Mouse (Mus musculus) embryonic stem cell, embryonic (primary cell): ENCODE measurements around the gene Pth1r.

ENCODE experiments used
- CTCF ChIA-PET, 4 experiments: fragments of 300-600 bp in 2 of 4; fragments of 350-600 bp in 2 of 4; sonication (Branson Sonifier 250); formaldehyde crosslinking; loops; one replicate each; lab custom pipeline; 2022; ENCODE audit warnings: inconsistent platforms in 2 of 4; lab: Charles Lee
- POLR2A ChIA-PET, 4 experiments: fragments of 300-600 bp in 2 of 4; fragments of 350-600 bp in 2 of 4; sonication (Branson Sonifier 250); formaldehyde crosslinking; loops; one replicate each; lab custom pipeline; 2022; ENCODE audit warnings: antibody characterized with exemption in 4 of 4, inconsistent platforms in 1 of 4; lab: Charles Lee

The Pth1r gene

DNA sequence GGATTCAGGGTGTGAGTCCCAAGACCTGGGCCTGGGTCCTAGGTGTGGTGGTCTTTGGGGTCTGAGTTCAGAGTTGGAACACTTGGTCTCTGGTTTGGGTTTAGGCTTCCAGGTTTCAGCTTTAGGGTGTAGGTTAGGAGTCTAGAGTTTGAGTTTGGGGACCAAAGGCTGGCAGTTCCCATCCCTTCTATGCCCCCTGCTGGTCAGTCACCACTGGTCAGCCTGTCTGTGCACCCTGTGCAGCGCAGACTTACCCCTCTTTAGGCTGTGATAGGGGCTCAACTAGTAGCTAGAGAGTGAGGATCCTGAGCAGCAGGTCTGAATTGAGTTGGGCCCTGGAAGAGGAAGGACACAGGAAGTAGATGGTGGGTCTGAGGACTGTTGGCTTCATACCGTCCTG, 12.3 kb upstream of the Pth1r start:
- POLR2A ChIA-PET: interaction anchor here in 2 of 4 experiments (0.5 to 1.7 kb wide), 7 partner anchors 10 to 105 kb away, joined by 3 to 7 read pairs (median 4); partner anchors contain the start of gene Pth1r (in 1 of the 2)
- CTCF ChIA-PET: interaction anchor here (0.5 to 3.1 kb wide), 16 partner anchors 9 to 341 kb away, joined by 3 to 14 read pairs (median 3); partner anchors contain the start of gene Pth1r (in 1 of the 4)

DNA sequence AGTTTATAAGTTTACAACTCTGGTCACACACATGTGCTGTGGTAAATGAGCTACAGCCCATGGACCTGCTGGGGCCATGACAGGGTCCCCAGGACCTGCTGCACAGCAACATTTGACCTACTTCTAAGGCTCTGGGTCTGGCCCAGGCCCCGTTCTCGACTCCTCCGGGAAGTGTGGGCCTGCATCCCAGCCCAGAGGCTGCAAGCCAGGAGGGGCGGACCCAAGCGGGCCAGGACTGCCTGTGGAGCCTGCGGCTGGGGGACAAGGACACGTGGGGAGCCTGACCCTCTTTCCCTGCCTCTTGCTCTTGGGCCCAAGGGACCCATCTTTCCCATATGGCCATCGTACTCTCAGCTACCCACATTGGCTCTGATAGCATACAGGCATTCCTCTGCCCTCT, 11.7 kb upstream of the Pth1r start:
- POLR2A ChIA-PET: interaction anchor here in 2 of 4 experiments (0.7 to 1.7 kb wide), 5 partner anchors 9 to 104 kb away, joined by 3 to 7 read pairs (median 3); partner anchors contain the start of gene Pth1r (in 1 of the 2)
- CTCF ChIA-PET: interaction anchor here (0.8 to 3.1 kb wide), 9 partner anchors 12 to 164 kb away, joined by 3 to 14 read pairs (median 4); partner anchors contain the start of gene Pth1r (in 1 of the 4)

DNA sequence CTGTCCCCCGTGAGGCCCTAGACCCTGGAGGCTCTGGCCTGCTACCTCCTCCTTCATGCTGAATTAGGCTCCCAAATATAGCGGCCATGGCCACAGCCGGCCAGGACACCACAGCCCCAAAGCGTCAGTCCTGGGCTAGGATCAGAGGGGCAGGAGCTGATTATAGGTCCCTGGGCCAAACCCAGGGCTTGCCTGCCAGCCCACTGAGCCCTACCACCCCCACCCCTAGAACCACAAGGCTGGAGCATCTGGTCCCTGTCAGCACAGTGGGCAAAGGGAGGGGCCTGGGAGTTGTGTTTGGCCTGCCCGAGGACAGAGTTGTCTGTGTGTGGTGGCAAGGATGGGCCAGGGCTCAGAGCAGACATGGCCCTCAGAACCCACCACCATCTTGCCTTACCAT, 10.9 kb upstream of the Pth1r start:
- ChIA-PET CTCF (interaction anchor here in 2 of 4 experiments (0.8 to 1.1 kb wide), 2 partner anchors 30 to 165 kb away, joined by 3 to 4 read pairs; no protein-coding TSS in a partner anchor), POLR2A (interaction anchor here in 1 of 4 experiments (1.4 kb wide), 1 partner anchor 9 kb away, joined by 4 read pairs; no protein-coding TSS in a partner anchor)

DNA sequence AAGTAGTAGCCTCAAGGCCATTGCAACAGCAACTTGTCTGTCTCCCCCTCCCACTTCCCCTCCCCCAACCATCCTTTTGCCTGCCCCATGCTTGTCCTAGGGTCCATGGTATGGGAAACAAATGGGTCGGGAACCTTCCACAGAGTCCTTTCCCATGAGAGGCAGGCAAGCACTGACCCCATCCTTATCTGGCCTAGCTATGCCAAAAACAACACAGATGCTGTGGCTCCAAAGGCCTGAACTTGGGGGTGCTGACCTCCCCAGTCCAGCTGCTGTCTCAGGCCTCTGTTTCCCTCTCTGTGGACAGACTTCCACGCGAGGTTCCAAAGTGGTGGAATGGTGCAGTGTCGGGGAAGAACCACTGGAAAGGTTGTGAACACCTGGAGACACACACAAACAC, 6.8 kb upstream of the Pth1r start:
- ChIA-PET POLR2A (interaction anchor here in 3 of 4 experiments (0.6 to 1.3 kb wide), 3 partner anchors 10 to 339 kb away, joined by 3 to 6 read pairs (median 4); no protein-coding TSS in a partner anchor), CTCF (interaction anchor here in 3 of 4 experiments (0.6 to 2.0 kb wide), 3 partner anchors 10 to 728 kb away, joined by 4 to 7 read pairs (median 4); no protein-coding TSS in a partner anchor)

DNA sequence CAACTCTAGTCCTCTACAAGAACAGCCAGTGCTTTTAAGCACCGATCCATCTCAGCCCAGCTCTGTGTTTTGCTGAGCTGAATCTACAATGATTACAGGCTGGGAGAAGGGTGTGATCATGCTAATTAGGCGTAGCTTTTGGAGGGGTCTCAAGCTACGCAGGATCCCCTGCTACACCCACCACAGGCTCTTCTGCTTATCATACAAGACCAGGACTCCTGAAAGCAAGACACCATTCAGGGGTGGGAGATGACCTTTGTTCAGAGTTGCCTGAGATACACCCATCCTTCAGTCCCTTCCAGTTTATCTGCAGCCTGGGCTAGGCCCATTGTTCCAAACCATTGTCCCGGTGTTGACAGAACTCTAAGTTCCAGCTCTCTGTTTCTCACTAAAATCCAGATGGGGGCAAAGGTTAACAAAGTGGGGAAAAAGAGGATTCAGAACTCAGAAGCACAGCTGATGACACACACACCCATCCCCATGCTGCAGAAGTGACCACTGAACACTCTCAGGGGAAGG, 6.0 kb upstream of the Pth1r start:
- ChIA-PET POLR2A (interaction anchor here in 3 of 4 experiments (0.6 to 1.3 kb wide), 3 partner anchors 9 to 338 kb away, joined by 3 to 6 read pairs (median 4); no protein-coding TSS in a partner anchor), CTCF (interaction anchor here in 2 of 4 experiments (1.5 to 2.0 kb wide), 2 partner anchors 9 to 341 kb away, joined by 4 read pairs; no protein-coding TSS in a partner anchor)

DNA sequence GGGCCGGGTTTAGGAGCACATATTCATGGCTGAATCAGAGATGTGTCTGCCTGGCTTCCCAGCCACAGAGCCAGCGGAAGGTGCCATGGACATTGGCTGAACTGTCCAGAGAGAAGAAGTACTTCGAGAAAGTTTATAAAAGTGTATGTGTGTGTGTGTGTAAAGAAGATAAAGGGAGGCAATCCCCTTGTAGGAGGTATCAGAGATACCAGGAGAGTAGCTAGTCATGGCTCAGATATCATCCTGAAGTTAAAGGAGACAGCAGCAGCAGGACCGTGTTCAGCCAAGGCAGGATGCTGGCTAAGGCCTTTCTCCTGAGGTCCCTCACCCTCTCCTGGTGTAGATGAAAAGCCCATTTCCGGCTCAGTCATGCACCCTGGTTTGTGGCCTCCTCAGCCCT, 4.5 kb upstream of the Pth1r start:
- ChIA-PET CTCF (interaction anchor here in 1 of 4 experiments (0.6 kb wide), 1 partner anchor 90 kb away, joined by 5 read pairs; no protein-coding TSS in a partner anchor), POLR2A (interaction anchor here in 2 of 4 experiments (1.0 to 1.3 kb wide), 3 partner anchors 9 to 19 kb away, joined by 3 to 4 read pairs (median 3); no protein-coding TSS in a partner anchor)

DNA sequence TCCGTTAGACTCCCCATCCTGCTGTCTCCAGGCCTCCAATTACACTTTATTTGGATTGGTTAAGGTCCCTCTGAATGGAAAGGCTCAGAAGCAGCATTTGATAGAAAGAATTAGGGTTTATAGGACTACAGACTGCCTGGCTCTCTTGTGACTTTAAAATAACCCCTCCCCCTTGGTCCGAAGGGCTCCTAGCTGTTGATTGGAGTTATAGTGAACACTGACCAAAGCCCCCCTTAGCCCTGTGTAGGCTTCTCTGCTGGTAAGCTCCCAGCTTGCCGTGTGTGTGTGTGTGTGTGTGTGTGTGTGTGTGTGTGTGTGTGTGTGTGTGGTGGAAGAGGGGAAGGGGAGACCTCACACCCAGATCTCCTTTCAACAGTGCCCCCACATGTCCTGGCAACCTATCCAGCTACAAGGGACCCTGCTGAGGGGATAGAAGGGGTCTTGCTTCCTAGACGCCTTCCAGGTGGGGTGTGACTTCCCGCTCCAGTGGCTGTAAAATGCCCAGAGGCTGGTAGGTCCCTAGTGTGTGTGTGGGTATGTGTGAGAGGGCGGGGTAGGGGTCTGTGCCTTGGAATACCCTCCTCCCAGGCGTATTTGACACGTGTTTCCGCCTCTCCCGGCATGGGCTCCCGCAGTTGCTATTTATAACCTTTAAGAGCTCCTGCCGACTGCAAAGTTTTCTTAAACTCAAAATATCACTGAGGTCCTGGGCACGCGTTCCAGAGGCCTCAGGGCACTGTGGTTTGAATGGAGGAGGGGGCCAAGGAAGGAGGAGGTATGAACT, 3.7 kb upstream of the Pth1r start:
- POLR2A ChIA-PET: interaction anchor here in 2 of 4 experiments (0.6 to 1.3 kb wide), 5 partner anchors 8 to 90 kb away, joined by 3 to 4 read pairs (median 3); no protein-coding TSS in a partner anchor
- CTCF ChIA-PET: interaction anchor here in 2 of 4 experiments (0.6 to 0.7 kb wide), 2 partner anchors 29 to 31 kb away, joined by 3 to 4 read pairs; no protein-coding TSS in a partner anchor

DNA sequence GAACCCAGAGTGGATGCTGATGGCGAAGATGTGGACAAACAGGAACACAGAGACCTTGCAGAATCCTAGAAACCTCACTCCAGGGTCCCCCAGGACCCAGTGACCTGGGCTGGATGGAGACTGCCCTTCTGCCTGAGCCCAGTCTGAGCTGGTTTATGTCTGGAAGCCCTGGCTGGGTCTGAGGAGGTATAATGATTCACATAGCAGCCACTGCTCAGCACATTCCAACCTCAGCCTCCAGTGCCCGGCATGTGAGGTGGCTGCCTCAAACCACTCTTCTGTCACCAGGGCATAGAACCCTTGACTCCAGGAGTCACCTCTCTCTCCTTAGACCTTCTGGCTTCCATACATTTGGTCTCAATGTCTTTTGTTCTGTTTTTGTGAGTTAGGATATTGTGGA, 1.5 kb upstream of the Pth1r start:
- POLR2A ChIA-PET: interaction anchor here in 1 of 4 experiments (1.6 kb wide), 1 partner anchor 10 kb away, joined by 4 read pairs; no protein-coding TSS in a partner anchor
- CTCF ChIA-PET: interaction anchor here in 2 of 4 experiments (0.6 to 1.9 kb wide), 3 partner anchors 9 to 33 kb away, joined by 3 to 5 read pairs (median 3); no protein-coding TSS in a partner anchor

DNA sequence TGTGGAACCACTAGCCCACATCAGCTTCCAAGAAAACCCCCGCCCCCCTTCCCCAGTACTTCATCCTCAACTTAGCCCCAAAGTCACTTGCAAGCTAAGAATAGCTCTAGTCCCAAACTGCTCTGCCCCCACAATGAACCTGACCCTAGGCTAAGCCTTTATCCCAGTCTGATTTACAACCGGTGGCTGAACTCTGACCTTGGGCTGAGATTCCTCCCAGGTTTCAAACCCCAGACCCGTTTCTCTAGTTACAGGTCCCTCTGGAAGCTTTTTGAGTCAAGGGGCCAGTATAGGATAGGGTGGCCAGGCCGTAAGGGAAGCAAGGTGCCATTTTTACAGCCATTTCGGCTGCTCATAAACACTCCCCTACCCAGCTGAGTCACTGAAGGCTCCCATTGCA, 707 bp downstream of the Pth1r start:
- ChIA-PET POLR2A (interaction anchor here in 3 of 4 experiments (0.5 to 1.9 kb wide), 9 partner anchors 10 to 396 kb away, joined by 3 to 7 read pairs (median 4); no protein-coding TSS in a partner anchor), CTCF (interaction anchor here in 3 of 4 experiments (0.7 to 1.9 kb wide), 6 partner anchors 9 to 413 kb away, joined by 3 to 6 read pairs (median 4); partner anchors contain the start of gene Scap (in 1 of the 3))

DNA sequence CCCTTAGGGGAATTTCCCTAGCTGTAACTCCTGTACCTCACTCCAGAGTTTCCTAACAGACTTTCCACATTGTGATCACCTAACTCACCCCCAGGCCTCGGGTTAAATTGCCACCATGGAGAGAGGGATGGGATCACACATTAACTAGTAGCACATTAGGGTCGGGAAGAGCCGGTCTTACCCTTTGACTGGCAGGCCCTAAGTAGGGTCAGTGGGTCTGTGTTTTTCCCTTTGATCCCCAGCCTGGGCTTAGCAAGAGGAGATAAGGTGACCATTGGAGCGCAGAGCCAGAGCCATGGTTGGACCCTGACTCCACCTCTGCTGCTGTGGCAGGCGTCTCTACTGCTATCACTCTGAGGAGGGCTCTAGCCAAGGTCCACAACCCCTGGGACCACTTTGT, 1.2 kb downstream of the Pth1r start:
- CTCF ChIA-PET: interaction anchor here in 3 of 4 experiments (0.8 to 1.9 kb wide), 6 partner anchors 14 to 413 kb away, joined by 3 to 6 read pairs (median 4); partner anchors contain the start of gene Scap (in 1 of the 3)
- POLR2A ChIA-PET: interaction anchor here in 3 of 4 experiments (0.5 to 1.9 kb wide), 7 partner anchors 10 to 396 kb away, joined by 3 to 6 read pairs (median 4); no protein-coding TSS in a partner anchor

DNA sequence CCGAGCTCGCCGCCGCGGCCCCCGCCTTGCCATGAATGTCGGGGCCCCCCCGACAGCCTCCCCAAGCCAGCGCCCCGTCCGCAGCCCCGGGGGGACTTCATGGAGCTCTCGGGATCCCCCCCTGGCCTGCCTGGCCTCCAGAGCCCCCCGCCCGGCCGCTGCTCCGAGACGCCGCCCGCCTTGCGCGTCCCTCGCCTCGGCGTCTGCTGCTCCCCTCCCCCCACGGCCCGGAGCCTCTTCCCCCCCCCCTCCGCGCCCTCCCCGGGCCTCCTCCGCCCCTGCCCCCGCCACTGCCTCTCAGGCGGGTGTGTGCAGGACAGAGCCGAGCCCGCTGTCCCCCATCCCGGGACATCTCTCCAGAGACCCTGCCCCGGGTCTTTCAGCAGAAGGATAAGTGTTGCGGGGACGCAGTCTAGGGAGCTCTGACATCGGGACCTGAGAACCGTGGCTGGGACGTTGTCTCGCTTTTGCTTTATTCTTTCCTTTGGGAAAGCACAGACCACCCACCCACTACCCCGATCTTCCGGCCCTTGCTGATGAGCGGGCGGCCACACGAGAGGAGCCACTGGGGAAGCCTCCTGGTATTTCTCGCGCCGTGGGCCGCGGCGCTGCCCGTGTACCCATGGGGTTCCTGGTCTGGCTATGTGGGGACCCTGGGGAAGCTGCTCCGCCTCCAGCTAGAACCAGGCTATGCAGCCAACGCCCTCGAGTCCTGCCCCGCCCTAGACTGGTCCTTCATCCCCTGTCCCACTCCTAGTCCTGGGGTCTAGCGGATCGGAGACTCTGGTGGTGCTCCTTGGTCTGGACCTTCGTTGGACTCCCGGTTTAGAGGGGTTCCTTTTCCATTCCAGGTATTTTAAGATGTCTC, 3.3 kb downstream of the Pth1r start:
- ChIA-PET POLR2A (interaction anchor here in 2 of 4 experiments (0.6 to 2.8 kb wide), 19 partner anchors 10 to 336 kb away, joined by 3 to 18 read pairs (median 4); partner anchors contain the start of genes Ptpn23 (in 1 of the 2) and Tmie (in 1 of the 2)), CTCF (interaction anchor here in 3 of 4 experiments (0.5 to 1.8 kb wide), 7 partner anchors 10 to 294 kb away, joined by 3 to 8 read pairs (median 4); no protein-coding TSS in a partner anchor)

DNA sequence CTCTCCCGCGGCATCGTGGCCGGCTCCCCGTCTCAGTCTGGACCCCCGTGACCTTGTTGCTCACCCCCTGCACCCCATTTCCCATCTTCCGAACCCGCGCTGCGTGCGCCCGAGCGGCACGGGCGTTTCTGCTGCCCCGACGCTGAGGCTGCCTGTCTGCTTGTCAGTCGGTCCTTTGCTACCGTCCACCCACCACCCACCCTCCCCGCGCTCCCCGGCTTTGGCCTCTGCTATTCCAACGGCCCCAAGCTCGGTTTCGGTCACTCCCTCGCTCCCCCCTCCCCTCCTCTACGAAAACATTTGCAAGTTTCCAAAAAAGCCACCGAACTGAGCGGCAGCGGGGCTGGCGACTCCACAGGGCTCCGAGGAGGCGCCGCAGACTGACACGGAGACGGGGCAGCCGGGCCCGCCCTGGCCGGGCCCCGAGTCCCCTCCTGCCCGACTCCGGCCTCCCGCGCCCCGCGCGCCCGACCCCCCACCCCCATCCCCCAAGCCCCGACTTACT, 3.9 kb downstream of the Pth1r start:
- CTCF ChIA-PET: interaction anchor here in 3 of 4 experiments (0.5 to 1.7 kb wide), 6 partner anchors 10 to 294 kb away, joined by 3 to 8 read pairs (median 5); no protein-coding TSS in a partner anchor
- POLR2A ChIA-PET: interaction anchor here in 2 of 4 experiments (0.6 to 2.8 kb wide), 14 partner anchors 8 to 252 kb away, joined by 3 to 18 read pairs (median 4); partner anchors contain the start of gene Tmie (in 1 of the 2)

DNA sequence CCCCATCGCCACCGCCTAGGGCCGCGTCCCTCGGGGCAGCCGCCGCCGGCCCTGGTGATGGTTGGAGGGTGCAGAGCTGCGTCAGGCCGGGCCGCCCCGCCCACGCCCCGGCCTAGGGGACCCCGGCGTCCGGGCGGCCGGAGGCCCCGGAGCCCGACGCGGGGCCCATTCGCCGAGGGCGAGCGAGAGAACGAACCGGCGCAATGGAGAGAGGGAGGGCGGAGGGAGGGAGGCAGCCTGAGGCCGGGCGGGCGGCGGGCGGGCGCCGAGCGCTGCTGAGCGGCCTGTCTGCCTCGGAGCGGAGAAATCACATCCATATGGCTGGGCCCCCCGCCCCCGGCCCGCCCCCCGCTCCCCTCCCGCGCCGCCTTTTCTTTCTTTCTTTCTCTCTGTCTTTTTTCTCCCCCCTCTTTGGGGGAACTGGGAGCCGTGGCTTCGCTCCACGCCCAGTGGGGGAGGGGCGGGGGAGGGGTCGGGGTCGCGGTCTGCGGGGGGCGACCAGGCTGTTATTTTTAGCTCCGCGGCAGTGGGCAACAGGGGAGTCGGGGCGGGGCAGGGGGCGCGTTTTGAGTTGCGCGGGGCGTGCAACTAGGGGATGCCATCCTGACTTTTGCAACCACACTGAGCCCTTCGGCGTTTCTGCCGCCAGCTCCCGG, 4.5 kb downstream of the Pth1r start:
- POLR2A ChIA-PET: interaction anchor here in 3 of 4 experiments (0.6 to 2.8 kb wide), 8 partner anchors 8 to 117 kb away, joined by 3 to 18 read pairs (median 4); no protein-coding TSS in a partner anchor

DNA sequence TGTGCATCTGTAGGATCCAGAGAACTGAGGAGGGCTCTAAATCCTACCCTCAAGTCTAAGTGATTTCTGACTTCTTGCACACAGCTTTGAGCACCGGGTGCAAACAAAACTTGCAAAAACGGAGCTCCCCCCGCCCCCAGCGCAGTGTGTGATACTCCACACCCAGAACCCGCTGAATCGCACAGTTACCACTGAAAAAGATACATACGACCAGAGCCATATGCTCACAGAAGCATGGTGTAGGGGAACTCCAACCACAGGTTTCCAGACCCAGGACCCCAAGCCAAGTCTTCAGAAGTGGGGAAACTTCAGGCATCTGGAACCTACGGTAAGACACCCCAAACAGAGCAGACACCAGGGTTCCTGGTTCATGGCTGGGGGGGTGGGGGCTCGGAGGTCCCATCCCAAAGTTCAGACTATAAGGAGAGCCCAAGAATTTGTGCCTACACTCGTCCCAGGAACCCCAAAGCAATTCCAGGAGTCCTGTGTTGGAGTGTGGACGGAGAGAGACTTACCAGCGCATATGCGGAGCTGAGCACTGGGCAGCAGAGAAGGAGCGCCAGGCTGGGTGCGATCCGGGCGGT, 5.1 kb downstream of the Pth1r start, which contains the start of gene Myl3:
TSS of gene Myl3 (plus strand) at position 151 of the 584 bp plus-strand sequence.
- ChIA-PET POLR2A (interaction anchor here in 3 of 4 experiments (0.6 to 2.8 kb wide), 7 partner anchors 9 to 55 kb away, joined by 3 to 18 read pairs (median 4); no protein-coding TSS in a partner anchor), CTCF (interaction anchor here in 3 of 4 experiments (1.1 to 1.7 kb wide), 5 partner anchors 9 to 129 kb away, joined by 3 to 6 read pairs (median 5); no protein-coding TSS in a partner anchor)

More for the DNA sequence above, 4.5 kb downstream of the Pth1r start:
- CTCF ChIA-PET: interaction anchor here in 2 of 4 experiments (1.1 to 1.7 kb wide), 3 partner anchors 10 to 39 kb away, joined by 3 to 6 read pairs (median 5); no protein-coding TSS in a partner anchor

DNA sequence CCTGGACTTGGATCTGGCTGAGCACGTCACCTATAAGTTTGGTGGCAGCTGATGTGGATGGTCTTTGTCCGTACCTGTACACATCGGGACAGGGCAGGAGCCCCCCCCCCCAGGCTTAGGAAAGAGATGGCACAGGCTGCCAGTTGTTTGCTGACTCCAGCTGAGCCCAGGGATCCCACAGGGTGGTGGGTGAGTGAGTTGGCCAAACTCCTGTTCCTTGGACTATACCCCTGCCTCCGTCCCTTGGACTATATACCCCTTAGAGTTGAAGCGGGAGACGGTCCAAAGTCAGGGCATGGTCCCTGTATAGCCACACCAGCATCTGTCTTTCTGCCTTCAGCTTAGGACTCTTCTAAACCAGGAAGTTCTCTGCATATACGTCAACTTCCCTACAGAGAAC, 7.0 kb downstream of the Pth1r start:
- ChIA-PET POLR2A (interaction anchor here in 2 of 4 experiments (0.5 to 1.7 kb wide), 3 partner anchors 41 to 319 kb away, joined by 3 read pairs; no protein-coding TSS in a partner anchor), CTCF (interaction anchor here in 2 of 4 experiments (1.9 to 2.5 kb wide), 1 partner anchor 42 kb away, joined by 7 to 9 read pairs; no protein-coding TSS in a partner anchor)
